Mouse (Mus musculus): ENCODE data around the gene Nog. TPM values are rescaled to one million over a fixed set of nuclear protein-coding genes. Genes with fewer than 3 reads are reported as not detected.

Nog gene
- polyA plus RNA-seq, 1 experiment from 2014 or later: 2.6 TPM

DNA sequence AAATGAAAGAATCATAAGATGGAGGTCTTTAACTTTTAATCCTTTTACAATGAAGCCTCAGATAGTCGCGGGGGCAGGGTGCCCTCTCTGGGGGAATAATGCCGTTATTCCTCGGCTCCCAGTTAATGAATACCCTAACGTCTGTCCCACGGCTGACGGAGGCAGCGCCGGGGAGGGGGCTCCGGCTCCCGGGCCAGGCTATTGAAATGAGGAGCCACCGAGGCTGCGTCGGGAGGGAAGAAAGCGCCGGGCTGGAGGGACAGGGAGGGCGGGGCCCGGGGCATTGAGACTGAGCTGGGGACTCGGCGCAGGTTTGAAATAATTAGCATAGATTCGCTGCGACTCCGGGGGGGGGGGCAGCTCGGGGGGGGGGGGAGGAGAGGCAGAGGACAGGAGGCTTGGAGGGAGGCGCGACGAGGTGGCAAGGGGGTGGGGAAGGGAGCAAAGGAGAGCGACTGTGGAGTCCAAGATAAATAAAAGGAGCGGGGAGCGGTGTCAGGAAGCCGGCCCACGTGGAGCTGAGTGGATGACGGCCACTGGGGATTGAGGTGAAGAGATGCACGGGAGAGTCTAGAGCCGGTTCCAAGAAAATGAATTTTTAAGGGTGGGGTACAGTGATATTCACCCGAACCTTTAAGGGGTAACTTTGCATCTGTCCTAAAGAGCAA is 2.9 kb downstream of the Nog start:
- under 1% methylated on average over 25 of the region's 36 CpGs for WGBS
- H3K4me3 ChIP-seq (ENCODE audit: low read depth, low read length): peak overlapping the region; percentile 33
- ATAC-seq (ENCODE audit: insufficient number of reproducible peaks, low FRiP score, low TSS enrichment, low read depth) (no peak), DNase-seq (ENCODE audit: low spot score) (peak; percentile 69)
- H3K9ac ChIP-seq (ENCODE audit: low read length): 0 out of 2 replicates have a peak overlapping the region, but pooled peaks have one; percentile 4
- H3K27ac ChIP-seq (replicated peaks; ENCODE audit: low read depth, low read length): no peak overlapping the region
- H3K4me2 ChIP-seq (ENCODE audit: low read depth, severe bottlenecking): peak overlapping the region; percentile 67
- H3K36me3 ChIP-seq (ENCODE audit: control insufficient read depth, insufficient read depth, low read length): no peaks in the 10 kb centered on the region
- H3K27me3 ChIP-seq (ENCODE audit: control insufficient read depth, insufficient read depth, low read length): peaks cover 19% of the 10 kb centered on the region
- peaks cover 9% of the 10 kb centered on the region for H3K4me1 ChIP-seq (ENCODE audit: control insufficient read depth, insufficient read depth, low read length)
- H3K9me3 ChIP-seq (ENCODE audit: control insufficient read depth, low read length): no peaks in the 10 kb centered on the region

DNA sequence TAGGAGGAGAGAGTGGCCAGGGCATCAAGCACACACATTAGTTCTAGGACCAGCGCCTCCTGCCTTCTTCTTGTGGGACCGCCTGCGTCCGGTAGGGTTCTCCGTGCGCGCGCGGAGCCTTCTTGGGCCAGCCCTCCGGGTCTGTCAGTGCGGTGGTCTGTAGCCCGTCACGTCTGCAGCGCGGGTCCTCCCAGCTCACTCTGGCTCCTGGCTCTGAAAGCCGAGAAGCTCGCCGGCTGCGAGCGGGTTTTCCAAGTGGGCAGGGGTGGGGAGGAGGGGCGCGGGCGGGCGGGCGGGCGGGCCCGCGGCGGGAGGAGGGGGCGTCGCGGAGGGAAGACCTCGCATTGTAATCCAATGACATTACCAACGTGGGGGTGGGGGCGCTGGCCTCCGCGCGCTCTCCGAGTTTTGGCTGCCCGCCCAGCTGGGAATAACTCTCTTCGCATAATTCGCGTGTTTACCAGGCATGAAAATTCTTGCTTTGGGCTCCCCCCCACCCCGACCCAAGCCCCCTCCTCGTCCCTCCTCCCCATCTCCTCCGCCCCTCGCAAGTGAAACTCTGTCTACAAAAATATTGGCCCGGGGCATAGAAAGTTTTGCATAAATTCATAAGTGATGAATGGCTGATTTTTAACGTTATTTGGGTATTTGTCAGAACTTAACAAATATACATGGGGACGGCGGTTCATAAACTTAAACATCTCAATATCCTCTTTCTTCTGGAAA is 3.7 kb downstream of the Nog start:
- Histone ChIP-seq H3K9ac (ENCODE audit: low read length) (no peak overlapping the region; the same call in 1 of the 2 replicates), H3K4me2 (ENCODE audit: low read depth, severe bottlenecking) (peak overlapping the region; percentile 67), H3K27me3 (ENCODE audit: control insufficient read depth, insufficient read depth, low read length) (peaks cover 19% of the 10 kb centered on the region), H3K4me1 (ENCODE audit: control insufficient read depth, insufficient read depth, low read length) (peaks cover 9% of the 10 kb centered on the region), H3K4me3 (ENCODE audit: low read depth, low read length) (peak overlapping the region; percentile 33), H3K9me3 (ENCODE audit: control insufficient read depth, low read length) (no peaks in the 10 kb centered on the region), H3K36me3 (ENCODE audit: control insufficient read depth, insufficient read depth, low read length) (no peaks in the 10 kb centered on the region), H3K27ac (replicated peaks; ENCODE audit: low read depth, low read length) (no peak overlapping the region)
- ATAC-seq (ENCODE audit: insufficient number of reproducible peaks, low FRiP score, low TSS enrichment, low read depth) (peak; percentile 58; the same call in 1 of the 2 replicates), DNase-seq (ENCODE audit: low spot score) (peak; percentile 83)
- under 1% methylated on average over 51 of the region's 51 CpGs for WGBS

DNA sequence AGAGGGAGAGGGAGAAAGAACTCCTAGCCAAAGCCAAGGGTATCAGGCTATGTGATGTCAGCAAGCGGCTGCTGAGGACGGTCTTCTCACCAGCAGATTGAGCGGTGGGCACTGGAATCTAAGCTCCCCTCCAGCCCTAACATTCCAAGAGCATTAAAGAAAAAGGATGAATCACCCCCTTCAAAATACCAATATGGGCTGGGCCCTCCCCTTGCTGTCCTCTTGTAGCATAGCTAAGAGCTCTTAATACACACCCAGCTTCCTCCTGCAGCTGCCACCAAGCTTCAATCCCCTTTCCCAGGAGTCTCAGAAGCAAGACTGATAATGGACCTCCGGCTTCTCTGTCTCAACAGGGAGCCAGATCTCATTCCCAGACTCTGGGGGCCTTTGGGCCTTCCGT is 4.6 kb downstream of the Nog start:
- peaks cover 19% of the 10 kb centered on the region for H3K27me3 ChIP-seq (ENCODE audit: control insufficient read depth, insufficient read depth, low read length)
- DNase-seq (ENCODE audit: low spot score): no peak
- no peak overlapping the region for H3K4me3 ChIP-seq (ENCODE audit: low read depth, low read length)
- H3K4me2 ChIP-seq (ENCODE audit: low read depth, severe bottlenecking): no peak overlapping the region; the same call in 1 of the 2 replicates
- ATAC-seq (ENCODE audit: insufficient number of reproducible peaks, low FRiP score, low TSS enrichment, low read depth): no peak
- H3K27ac ChIP-seq (replicated peaks; ENCODE audit: low read depth, low read length): no peak overlapping the region
- WGBS: 47% methylated on average over 5 of the region's 5 CpGs
- H3K9ac ChIP-seq (ENCODE audit: low read length): no peak overlapping the region
- H3K9me3 ChIP-seq (ENCODE audit: control insufficient read depth, low read length): no peaks in the 10 kb centered on the region
- peaks cover 9% of the 10 kb centered on the region for H3K4me1 ChIP-seq (ENCODE audit: control insufficient read depth, insufficient read depth, low read length)
- no peaks in the 10 kb centered on the region for H3K36me3 ChIP-seq (ENCODE audit: control insufficient read depth, insufficient read depth, low read length)

DNA sequence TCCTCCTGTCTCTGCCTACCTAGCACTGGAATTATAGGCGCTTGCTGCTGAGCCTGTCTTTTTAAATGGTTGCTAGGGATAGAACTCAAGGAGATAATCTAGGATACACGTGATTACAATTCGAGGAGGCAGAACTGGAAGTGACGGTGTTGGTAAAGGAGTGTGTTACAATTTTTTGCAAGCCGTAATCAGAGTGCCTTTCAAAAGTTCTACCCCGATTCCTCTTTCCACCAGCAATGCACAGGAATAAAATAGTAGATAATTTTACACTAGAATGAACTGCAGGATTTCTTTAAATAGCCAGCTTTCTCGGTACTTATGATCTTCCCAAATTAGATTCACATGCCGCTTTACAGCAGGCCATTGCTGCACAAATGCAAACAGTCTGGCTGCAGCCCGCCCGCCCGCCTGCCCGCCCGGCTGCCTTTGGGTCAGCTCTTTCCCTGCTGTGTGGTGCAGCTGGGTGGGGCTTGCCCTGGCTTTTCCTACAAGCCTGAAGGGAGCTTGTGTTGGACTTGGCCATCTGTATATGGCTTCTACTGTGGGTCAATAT is 32.2 kb downstream of the Nog start:
- Histone ChIP-seq H3K9me3 (ENCODE audit: control insufficient read depth, low read length) (no peaks in the 10 kb centered on the region), H3K4me2 (ENCODE audit: low read depth, severe bottlenecking) (no peak overlapping the region), H3K27ac (replicated peaks; ENCODE audit: low read depth, low read length) (no peak overlapping the region), H3K27me3 (ENCODE audit: control insufficient read depth, insufficient read depth, low read length) (no peaks in the 10 kb centered on the region), H3K4me3 (ENCODE audit: low read depth, low read length) (no peak overlapping the region), H3K9ac (ENCODE audit: low read length) (no peak overlapping the region), H3K4me1 (ENCODE audit: control insufficient read depth, insufficient read depth, low read length) (no peaks in the 10 kb centered on the region), H3K36me3 (ENCODE audit: control insufficient read depth, insufficient read depth, low read length) (no peaks in the 10 kb centered on the region)
- 74% methylated on average over 13 of the region's 13 CpGs for WGBS
- DNase-seq (ENCODE audit: low spot score) (peak; percentile 25), ATAC-seq (ENCODE audit: insufficient number of reproducible peaks, low FRiP score, low TSS enrichment, low read depth) (no peak)

DNA sequence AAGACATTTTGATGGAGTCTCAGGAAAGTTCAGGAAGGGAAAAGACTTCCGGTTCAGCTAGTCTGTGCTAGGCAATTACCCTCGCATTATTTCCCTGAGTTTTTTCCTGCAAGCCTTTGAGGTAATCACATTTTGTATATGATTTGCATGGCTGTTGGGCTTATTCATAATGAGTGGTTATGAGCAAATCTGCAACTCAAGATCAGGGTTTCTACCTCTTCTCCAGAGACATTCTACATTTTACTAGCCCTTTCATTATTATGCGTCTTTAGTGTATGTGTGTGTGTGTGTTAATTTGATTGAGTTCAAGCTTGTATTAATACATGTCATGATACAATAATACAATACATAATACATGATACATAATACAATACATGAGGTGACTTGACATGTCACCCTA is 34.6 kb downstream of the Nog start:
- Histone ChIP-seq H3K9me3 (ENCODE audit: control insufficient read depth, low read length) (no peaks in the 10 kb centered on the region), H3K27me3 (ENCODE audit: control insufficient read depth, insufficient read depth, low read length) (no peaks in the 10 kb centered on the region), H3K4me2 (ENCODE audit: low read depth, severe bottlenecking) (no peak overlapping the region), H3K36me3 (ENCODE audit: control insufficient read depth, insufficient read depth, low read length) (no peaks in the 10 kb centered on the region), H3K9ac (ENCODE audit: low read length) (no peak overlapping the region), H3K4me1 (ENCODE audit: control insufficient read depth, insufficient read depth, low read length) (no peaks in the 10 kb centered on the region), H3K4me3 (ENCODE audit: low read depth, low read length) (no peak overlapping the region), H3K27ac (replicated peaks; ENCODE audit: low read depth, low read length) (no peak overlapping the region)
- 92% methylated on average over 3 of the region's 3 CpGs for WGBS
- ATAC-seq (ENCODE audit: insufficient number of reproducible peaks, low FRiP score, low TSS enrichment, low read depth) (no peak), DNase-seq (ENCODE audit: low spot score) (no peak)

DNA sequence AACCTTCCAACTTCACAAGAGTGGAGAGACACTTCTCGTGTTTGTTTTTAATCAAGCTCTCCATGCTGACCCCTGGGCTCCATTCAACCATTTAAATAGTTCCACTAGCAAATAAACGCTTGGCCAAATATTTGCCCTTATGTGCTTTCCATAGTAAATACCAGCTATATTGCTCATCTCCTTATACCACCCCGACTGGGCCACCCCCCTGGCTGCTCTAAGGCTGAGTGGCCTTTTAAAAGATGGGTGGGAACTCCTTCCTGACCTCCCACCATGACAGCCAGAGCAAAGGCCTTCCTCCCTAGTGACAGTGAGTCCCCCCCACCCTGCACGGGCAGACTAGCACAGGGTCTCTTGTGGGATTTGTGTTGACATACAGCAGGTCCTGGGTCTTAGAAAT is 37.1 kb downstream of the Nog start:
- DNase-seq (ENCODE audit: low spot score) (no peak), ATAC-seq (ENCODE audit: insufficient number of reproducible peaks, low FRiP score, low TSS enrichment, low read depth) (no peak)
- H3K4me2 ChIP-seq (ENCODE audit: low read depth, severe bottlenecking): no peak overlapping the region
- H3K4me3 ChIP-seq (ENCODE audit: low read depth, low read length): no peak overlapping the region
- 76% methylated on average over 4 of the region's 4 CpGs for WGBS
- H3K27me3 ChIP-seq (ENCODE audit: control insufficient read depth, insufficient read depth, low read length): no peaks in the 10 kb centered on the region
- H3K9me3 ChIP-seq (ENCODE audit: control insufficient read depth, low read length): no peaks in the 10 kb centered on the region
- no peaks in the 10 kb centered on the region for H3K4me1 ChIP-seq (ENCODE audit: control insufficient read depth, insufficient read depth, low read length)
- H3K36me3 ChIP-seq (ENCODE audit: control insufficient read depth, insufficient read depth, low read length): no peaks in the 10 kb centered on the region
- no peak overlapping the region for H3K27ac ChIP-seq (replicated peaks; ENCODE audit: low read depth, low read length)
- no peak overlapping the region for H3K9ac ChIP-seq (ENCODE audit: low read length)

DNA sequence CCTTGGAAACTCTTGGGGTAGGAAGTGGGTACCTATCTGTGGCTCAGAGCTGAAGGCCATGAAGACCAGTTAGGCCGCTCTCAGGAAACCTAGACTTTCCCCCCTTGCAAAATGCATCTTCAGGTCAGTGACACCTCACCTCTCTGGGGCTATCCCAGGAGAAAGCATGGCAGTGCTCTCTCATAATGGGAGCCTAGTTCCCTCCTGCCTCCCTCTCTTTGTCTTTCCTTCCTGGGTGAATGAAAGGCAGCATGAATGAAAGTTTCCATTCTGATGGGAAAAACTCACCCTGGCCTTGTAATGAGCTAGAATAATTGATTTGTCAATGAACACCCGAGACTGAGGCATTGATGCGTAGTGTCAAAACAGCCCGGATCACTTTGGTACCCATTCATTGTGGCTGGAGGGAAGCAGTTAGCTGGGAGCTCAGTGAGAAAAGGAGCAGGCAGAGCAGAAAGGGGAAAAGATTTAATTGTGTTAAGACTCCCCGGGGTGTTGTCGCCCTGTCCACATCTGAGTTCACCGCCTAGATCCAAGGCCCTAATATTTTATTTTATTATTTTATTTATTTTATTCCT is 42.7 kb downstream of the Nog start:
- no peak overlapping the region for H3K9ac ChIP-seq (ENCODE audit: low read length)
- no peaks in the 10 kb centered on the region for H3K9me3 ChIP-seq (ENCODE audit: control insufficient read depth, low read length)
- 84% methylated on average over 7 of the region's 7 CpGs for WGBS
- no peaks in the 10 kb centered on the region for H3K36me3 ChIP-seq (ENCODE audit: control insufficient read depth, insufficient read depth, low read length)
- no peaks in the 10 kb centered on the region for H3K27me3 ChIP-seq (ENCODE audit: control insufficient read depth, insufficient read depth, low read length)
- no peak for DNase-seq (ENCODE audit: low spot score)
- no peak for ATAC-seq (ENCODE audit: insufficient number of reproducible peaks, low FRiP score, low TSS enrichment, low read depth)
- no peak overlapping the region for H3K4me3 ChIP-seq (ENCODE audit: low read depth, low read length)
- H3K27ac ChIP-seq (replicated peaks; ENCODE audit: low read depth, low read length): no peak overlapping the region
- no peaks in the 10 kb centered on the region for H3K4me1 ChIP-seq (ENCODE audit: control insufficient read depth, insufficient read depth, low read length)
- H3K4me2 ChIP-seq (ENCODE audit: low read depth, severe bottlenecking): no peak overlapping the region

DNA sequence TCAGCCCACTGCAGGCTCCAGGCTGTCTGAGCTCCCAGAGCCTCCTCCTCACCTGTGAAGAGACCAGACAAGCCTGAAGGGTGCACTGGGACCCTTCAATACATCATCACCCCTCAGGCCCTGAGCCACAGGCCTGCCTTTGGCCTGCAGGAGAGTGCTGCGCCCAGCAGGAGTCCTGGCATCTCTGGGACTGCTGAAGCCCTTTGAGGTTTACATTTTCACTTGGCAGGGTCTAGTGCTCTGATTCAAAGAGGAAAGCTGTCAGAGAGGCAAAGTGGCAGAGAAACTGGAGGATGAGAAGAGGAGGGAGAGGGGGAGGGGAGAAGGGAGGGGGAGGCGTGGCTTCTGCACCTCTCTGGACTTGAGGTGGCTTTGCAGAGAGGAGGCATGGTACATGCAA is 44.2 kb downstream of the Nog start:
- no peak for ATAC-seq (ENCODE audit: insufficient number of reproducible peaks, low FRiP score, low TSS enrichment, low read depth)
- WGBS: 55% methylated on average over 2 of the region's 2 CpGs
- Histone ChIP-seq H3K4me3 (ENCODE audit: low read depth, low read length) (no peak overlapping the region), H3K27me3 (ENCODE audit: control insufficient read depth, insufficient read depth, low read length) (no peaks in the 10 kb centered on the region), H3K36me3 (ENCODE audit: control insufficient read depth, insufficient read depth, low read length) (no peaks in the 10 kb centered on the region), H3K27ac (replicated peaks; ENCODE audit: low read depth, low read length) (no peak overlapping the region), H3K9me3 (ENCODE audit: control insufficient read depth, low read length) (no peaks in the 10 kb centered on the region), H3K4me1 (ENCODE audit: control insufficient read depth, insufficient read depth, low read length) (no peaks in the 10 kb centered on the region), H3K9ac (ENCODE audit: low read length) (no peak overlapping the region), H3K4me2 (ENCODE audit: low read depth, severe bottlenecking) (no peak overlapping the region)
- no peak for DNase-seq (ENCODE audit: low spot score)
